Mouse (Mus musculus) lung, embryonic 15.5 days (tissue): Measurements from ENCODE around the gene Lhfpl2. TPM values are rescaled to one million over a fixed set of nuclear protein-coding genes. Genes with fewer than 3 reads are reported as not detected.

Experiments
- ATAC-seq: fragments of 200-750 bp; cut with Nextera tagmentation; 2 replicates; pipeline ENCODE4 v1.8.0; 2017; ENCODE audit warnings: moderate number of reproducible peaks, borderline replicate concordance; ENCODE audit not compliant: low FRiP score, low TSS enrichment; ENCODE audit errors: extremely low read depth
- H3K27ac ChIP-seq: fragments of 300-500 bp; sonication (generic); 2 replicates; pipeline ENCODE4 v1.5.1; 2015; ENCODE audit warnings: moderate library complexity, mild to moderate bottlenecking, inconsistent platforms
- H3K27me3 ChIP-seq: fragments of 300-500 bp; sonication (generic); 2 replicates; pipeline ENCODE4 v1.6.1; 2015; ENCODE audit warnings: inconsistent platforms
- H3K36me3 ChIP-seq: fragments of 300-500 bp; sonication (generic); 2 replicates; pipeline ENCODE4 v1.6.1; 2015; ENCODE audit warnings: inconsistent platforms
- H3K4me1 ChIP-seq: fragments of 300-500 bp; sonication (generic); 2 replicates; pipeline ENCODE4 v1.6.1; 2015; ENCODE audit warnings: inconsistent platforms
- H3K4me2 ChIP-seq: fragments of 300-500 bp; sonication (generic); 2 replicates; pipeline ENCODE4 v1.6.1; 2015; ENCODE audit warnings: inconsistent platforms, mild to moderate bottlenecking, moderate library complexity
- H3K4me3 ChIP-seq: fragments of 300-500 bp; sonication (generic); 2 replicates; pipeline ENCODE4 v1.5.1; 2015; ENCODE audit warnings: mild to moderate bottlenecking, inconsistent platforms
- H3K9ac ChIP-seq: fragments of 300-500 bp; sonication (generic); 2 replicates; pipeline ENCODE4 v1.6.1; 2015; ENCODE audit warnings: inconsistent platforms
- H3K9me3 ChIP-seq: fragments of 300-500 bp; sonication (generic); 2 replicates; pipeline ENCODE4 v1.6.1; 2016; ENCODE audit warnings: inconsistent platforms
- WGBS: fragments of 180-500 bp; shearing (Covaris S2); methylation state at CpG from one replicate; pipeline ENCODE4 v1.1.7; 2015; 5-methylcytosine and 5-hydroxymethylcytosine counted together
- polyA plus RNA-seq: library from polyadenylated mRNA; unstranded; fragments of >200 nt; fragmentation: Nextera tagmentation; extraction: Ambion mirVana; gene quantifications from 2 replicates; pipeline ENCODE4 v1.2.1, GENCODE M21; 2015

Lhfpl2 gene
- polyA plus RNA-seq, 1 experiment from 2014 or later: 56.7 TPM

GRCm38 (mm10) chr13:94087061-94087460, 29.5 kb downstream of the Lhfpl2 start:
- no peak overlapping the region for H3K4me2 ChIP-seq
- no peak overlapping the region for H3K9ac ChIP-seq
- no peak overlapping the region for H3K4me3 ChIP-seq
- 57% methylated on average over 9 of the region's 9 CpGs for WGBS
- no peak overlapping the region for H3K27ac ChIP-seq
- peaks cover 7% of the 10 kb centered on the region; the same call in 1 of the 2 replicates for H3K36me3 ChIP-seq
- no peaks in the 10 kb centered on the region for H3K27me3 ChIP-seq
- no peaks in the 10 kb centered on the region for H3K9me3 ChIP-seq
- no peak for ATAC-seq
- peaks cover 47% of the 10 kb centered on the region for H3K4me1 ChIP-seq

- H3K4me1 ChIP-seq: peaks cover 63% of the 10 kb centered on the region
These were observed 31.2 kb downstream of the Lhfpl2 start for GRCm38 (mm10) chr13:94088788-94089187.

GRCm38 (mm10) chr13:94089286-94089685, 31.7 kb downstream of the Lhfpl2 start:
- no peaks in the 10 kb centered on the region for H3K9me3 ChIP-seq
- H3K27me3 ChIP-seq: no peaks in the 10 kb centered on the region
- H3K27ac ChIP-seq: no peak overlapping the region
- H3K4me1 ChIP-seq: peaks cover 64% of the 10 kb centered on the region
- H3K4me3 ChIP-seq: no peak overlapping the region
- 61% methylated on average over 9 of the region's 9 CpGs for WGBS
- ATAC-seq: no peak
- peaks cover 7% of the 10 kb centered on the region; the same call in 1 of the 2 replicates for H3K36me3 ChIP-seq
- no peak overlapping the region for H3K9ac ChIP-seq
- no peak overlapping the region for H3K4me2 ChIP-seq

More at GRCm38 (mm10) chr13:94088788-94089187, 31.2 kb downstream of the Lhfpl2 start:
- H3K4me3 ChIP-seq: no peak overlapping the region
- H3K36me3 ChIP-seq: peaks cover 7% of the 10 kb centered on the region; the same call in 1 of the 2 replicates
- H3K9ac ChIP-seq: no peak overlapping the region
- no peaks in the 10 kb centered on the region for H3K9me3 ChIP-seq
- H3K27me3 ChIP-seq: no peaks in the 10 kb centered on the region
- WGBS: 50% methylated on average over 9 of the region's 9 CpGs
- no peak overlapping the region for H3K27ac ChIP-seq
- H3K4me2 ChIP-seq: no peak overlapping the region
- 0 out of 2 replicates have a peak, but pooled peaks have one; percentile 32 for ATAC-seq

DNA sequence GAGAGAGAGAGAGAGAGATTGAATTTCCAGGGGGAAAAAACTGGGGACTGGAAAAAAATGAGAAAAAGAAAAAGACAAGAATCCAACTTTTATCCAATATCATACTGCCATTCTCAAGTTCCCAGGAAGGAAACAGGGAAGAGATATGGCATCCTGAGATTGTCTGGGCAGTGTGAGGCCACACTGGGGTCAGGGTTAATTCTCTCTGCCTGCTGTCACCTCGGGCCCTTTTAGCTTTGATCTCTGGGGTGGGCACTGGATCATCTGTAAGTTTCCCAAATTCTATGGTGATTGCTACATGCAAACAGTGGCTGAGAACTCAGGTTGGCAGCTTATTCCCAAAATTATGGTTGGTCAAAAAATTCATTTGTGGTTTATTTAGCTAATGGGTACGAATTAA, 33.8 kb downstream of the Lhfpl2 start:
- H3K4me2 ChIP-seq: no peak overlapping the region
- 40% methylated on average over 2 of the region's 2 CpGs for WGBS
- no peak for ATAC-seq
- no peak overlapping the region for H3K9ac ChIP-seq
- H3K4me3 ChIP-seq: no peak overlapping the region
- H3K4me1 ChIP-seq: peaks cover 71% of the 10 kb centered on the region
- no peaks in the 10 kb centered on the region; the same call in 1 of the 2 replicates for H3K36me3 ChIP-seq
- H3K27me3 ChIP-seq: no peaks in the 10 kb centered on the region
- no peaks in the 10 kb centered on the region for H3K9me3 ChIP-seq
- no peak overlapping the region for H3K27ac ChIP-seq

- Histone ChIP-seq H3K4me3 (no peak overlapping the region), H3K4me2 (no peak overlapping the region), H3K9ac (no peak overlapping the region), H3K27ac (peak overlapping the region; percentile 63), H3K4me1 (peaks cover 88% of the 10 kb centered on the region), H3K36me3 (no peaks in the 10 kb centered on the region; the same call in 1 of the 2 replicates), H3K9me3 (no peaks in the 10 kb centered on the region), H3K27me3 (no peaks in the 10 kb centered on the region)
- WGBS: 45% methylated on average over 4 of the region's 4 CpGs
- ATAC-seq: peak; percentile 63; the same call in 1 of the 2 replicates
These were observed 36.6 kb downstream of the Lhfpl2 start for GRCm38 (mm10) chr13:94094176-94094575.

- H3K4me1 ChIP-seq: peaks cover 87% of the 10 kb centered on the region
- no peak overlapping the region for H3K4me3 ChIP-seq
- H3K9me3 ChIP-seq: no peaks in the 10 kb centered on the region
- H3K27me3 ChIP-seq: no peaks in the 10 kb centered on the region
- H3K4me2 ChIP-seq: no peak overlapping the region
- ATAC-seq: no peak; the same call in 1 of the 2 replicates
- H3K9ac ChIP-seq: no peak overlapping the region
- H3K27ac ChIP-seq: peak overlapping the region; percentile 63; the same call in 1 of the 2 replicates
- 47% methylated on average over 3 of the region's 3 CpGs for WGBS
- H3K36me3 ChIP-seq: no peaks in the 10 kb centered on the region; the same call in 1 of the 2 replicates
These were observed 37.0 kb downstream of the Lhfpl2 start for GRCm38 (mm10) chr13:94094625-94095024.

GRCm38 (mm10) chr13:94095202-94095601, 37.6 kb downstream of the Lhfpl2 start:
- Histone ChIP-seq H3K4me1 (peaks cover 87% of the 10 kb centered on the region), H3K9me3 (no peaks in the 10 kb centered on the region), H3K27me3 (no peaks in the 10 kb centered on the region), H3K4me3 (no peak overlapping the region), H3K9ac (no peak overlapping the region), H3K4me2 (no peak overlapping the region), H3K36me3 (no peaks in the 10 kb centered on the region; the same call in 1 of the 2 replicates), H3K27ac (no peak overlapping the region)
- no peak for ATAC-seq

DNA sequence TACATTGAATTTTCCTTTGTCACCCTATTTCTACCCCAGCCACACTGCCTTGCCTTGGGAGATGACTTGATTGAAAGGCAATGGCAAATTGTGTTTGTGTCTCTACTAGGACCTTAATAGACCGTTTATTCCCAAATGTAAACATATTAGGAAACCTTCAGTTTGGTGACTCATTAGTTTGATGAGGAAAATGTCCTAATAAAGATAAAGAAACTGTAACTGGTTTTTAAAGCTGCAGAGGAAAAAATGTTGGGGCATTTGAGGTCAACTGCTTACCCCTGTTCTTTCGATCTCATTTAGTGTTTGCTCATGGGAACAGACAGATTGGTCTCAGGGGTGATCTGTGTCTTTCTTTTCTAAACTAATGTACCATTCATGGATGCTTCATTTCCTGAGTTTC, 40.1 kb downstream of the Lhfpl2 start:
- no peak overlapping the region for H3K4me3 ChIP-seq
- no peak overlapping the region for H3K9ac ChIP-seq
- H3K9me3 ChIP-seq: no peaks in the 10 kb centered on the region
- no peak overlapping the region for H3K27ac ChIP-seq
- no peaks in the 10 kb centered on the region; the same call in 1 of the 2 replicates for H3K36me3 ChIP-seq
- no peak for ATAC-seq
- no peak overlapping the region for H3K4me2 ChIP-seq
- no peaks in the 10 kb centered on the region for H3K27me3 ChIP-seq
- WGBS: 24% methylated on average over 2 of the region's 2 CpGs
- peaks cover 81% of the 10 kb centered on the region for H3K4me1 ChIP-seq

- H3K4me1 ChIP-seq: peaks cover 72% of the 10 kb centered on the region
- H3K4me2 ChIP-seq: no peak overlapping the region
- no peaks in the 10 kb centered on the region; the same call in 1 of the 2 replicates for H3K36me3 ChIP-seq
- no peak overlapping the region for H3K27ac ChIP-seq
- H3K4me3 ChIP-seq: no peak overlapping the region
- WGBS: 57% methylated on average over 16 of the region's 16 CpGs
- no peak overlapping the region for H3K9ac ChIP-seq
- no peak for ATAC-seq
- H3K27me3 ChIP-seq: no peaks in the 10 kb centered on the region
- no peaks in the 10 kb centered on the region for H3K9me3 ChIP-seq
These were observed 40.9 kb downstream of the Lhfpl2 start for GRCm38 (mm10) chr13:94098369-94099084.

- H3K9me3 ChIP-seq: no peaks in the 10 kb centered on the region
- no peak overlapping the region for H3K4me2 ChIP-seq
- no peak for ATAC-seq
- no peak overlapping the region for H3K9ac ChIP-seq
- WGBS: 77% methylated on average over 10 of the region's 10 CpGs
- no peaks in the 10 kb centered on the region for H3K27me3 ChIP-seq
- peaks cover 70% of the 10 kb centered on the region for H3K4me1 ChIP-seq
- no peaks in the 10 kb centered on the region; the same call in 1 of the 2 replicates for H3K36me3 ChIP-seq
- H3K27ac ChIP-seq: no peak overlapping the region
- H3K4me3 ChIP-seq: no peak overlapping the region
These were observed 41.5 kb downstream of the Lhfpl2 start for GRCm38 (mm10) chr13:94099087-94099486.

DNA sequence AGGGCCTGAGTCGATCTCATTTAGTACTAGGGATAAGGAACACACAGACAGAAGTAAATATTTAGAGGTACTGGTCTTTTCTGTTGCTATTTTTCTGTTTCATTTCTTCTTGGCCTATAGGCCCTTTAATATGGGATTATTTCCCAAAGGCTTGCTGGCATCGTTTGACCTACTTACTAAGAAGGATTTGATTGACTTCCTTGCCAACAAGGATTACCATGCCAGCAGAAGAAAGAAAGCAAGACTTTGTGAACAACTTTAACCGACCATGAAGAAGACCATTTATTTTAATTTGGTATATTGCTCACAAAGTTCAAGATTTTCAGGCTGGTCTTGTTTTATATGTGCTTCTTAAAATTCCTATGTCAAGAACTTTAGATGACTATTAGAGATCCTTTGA, 42.8 kb downstream of the Lhfpl2 start:
- no peak for ATAC-seq

DNA sequence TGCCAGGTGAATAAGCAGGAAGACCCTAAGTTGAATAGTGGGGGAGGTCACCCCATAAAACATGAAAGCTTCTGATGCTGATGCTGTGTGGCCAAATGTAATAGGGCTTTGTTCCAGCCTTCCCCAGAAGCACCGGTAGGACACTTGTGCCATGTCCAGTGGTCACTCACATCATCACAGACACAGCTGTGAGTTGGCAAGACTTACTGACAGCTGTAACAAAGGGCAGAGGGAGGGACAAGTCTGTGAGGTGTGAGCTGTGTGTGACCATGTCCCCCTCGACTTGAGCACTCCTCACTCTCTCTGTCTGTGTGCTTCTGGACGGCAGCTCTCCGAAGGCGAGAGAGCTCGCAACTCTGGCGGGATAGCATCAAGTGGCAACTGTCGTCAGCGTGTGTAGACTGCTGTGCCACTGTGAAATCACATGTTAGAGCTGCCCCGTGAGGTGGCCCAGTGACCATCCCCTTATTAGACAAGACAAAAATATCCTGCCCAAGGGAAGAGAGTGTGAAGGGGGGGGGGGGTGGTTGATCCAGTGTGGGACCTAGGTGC, 43.5 kb downstream of the Lhfpl2 start:
- Histone ChIP-seq H3K4me3 (no peak overlapping the region), H3K4me1 (peaks cover 79% of the 10 kb centered on the region), H3K4me2 (no peak overlapping the region), H3K27ac (no peak overlapping the region), H3K9ac (no peak overlapping the region), H3K36me3 (no peaks in the 10 kb centered on the region), H3K9me3 (no peaks in the 10 kb centered on the region), H3K27me3 (no peaks in the 10 kb centered on the region)
- no peak for ATAC-seq
- 69% methylated on average over 10 of the region's 10 CpGs for WGBS

More for the DNA sequence above, 42.8 kb downstream of the Lhfpl2 start:
- Histone ChIP-seq H3K27ac (no peak overlapping the region), H3K4me2 (no peak overlapping the region), H3K4me1 (peaks cover 72% of the 10 kb centered on the region), H3K27me3 (no peaks in the 10 kb centered on the region), H3K9ac (no peak overlapping the region), H3K9me3 (no peaks in the 10 kb centered on the region), H3K36me3 (no peaks in the 10 kb centered on the region), H3K4me3 (no peak overlapping the region)
- WGBS: 73% methylated on average over 3 of the region's 3 CpGs
